Mouse (Mus musculus) liver, postnatal 0 days (tissue): ENCODE measurements at regions not wholly inside any gene's neighbourhood (a gene's known extent, or its start where the extent isn't known, plus 50 kb on each side); places are given as distances from the start of the nearest gene placed in this dataset.

Source experiments
- ATAC-seq: fragments of 200-750 bp; cut with Nextera tagmentation; 2 replicates; pipeline ENCODE4 v1.8.0; 2017; ENCODE audit warnings: mild to moderate bottlenecking, moderate library complexity
- DNase-seq: peaks from one replicate; pipeline ENCODE4 v3.0.0-alpha.2; 2016
- H3K27ac ChIP-seq: fragments of 300-500 bp; sonication (generic); 2 replicates; pipeline ENCODE4 v1.5.1; 2014; ENCODE audit warnings: antibody characterized with exemption, moderate library complexity, mild to moderate bottlenecking, low read depth
- H3K27me3 ChIP-seq: fragments of 300-500 bp; sonication (generic); 2 replicates; pipeline ENCODE4 v1.6.1; 2014; ENCODE audit warnings: low read length, control low read depth, mixed read lengths; ENCODE audit not compliant: insufficient read depth
- H3K36me3 ChIP-seq: fragments of 300-500 bp; sonication (generic); replicated peaks from 2 replicates; pipeline ENCODE4 v1.6.1; 2014; ENCODE audit warnings: mild to moderate bottlenecking, control low read depth, low read length, moderate library complexity, mixed read lengths; ENCODE audit not compliant: insufficient read depth
- H3K4me1 ChIP-seq: fragments of 300-500 bp; sonication (generic); 2 replicates; pipeline ENCODE4 v1.6.1; 2014; ENCODE audit warnings: antibody characterized with exemption, mild to moderate bottlenecking, control low read depth; ENCODE audit not compliant: insufficient read depth
- H3K4me2 ChIP-seq: fragments of 300-500 bp; sonication (generic); 2 replicates; pipeline ENCODE4 v1.6.1; 2014; ENCODE audit warnings: low read depth, mild to moderate bottlenecking, low read length, moderate library complexity, mixed read lengths
- H3K4me3 ChIP-seq: fragments of 300-500 bp; sonication (generic); 2 replicates; pipeline ENCODE4 v1.5.1; 2014; ENCODE audit warnings: low read depth, low read length
- H3K9ac ChIP-seq: fragments of 300-500 bp; sonication (generic); replicated peaks from 2 replicates; pipeline ENCODE4 v1.6.1; 2014; ENCODE audit warnings: mild to moderate bottlenecking, moderate library complexity
- H3K9me3 ChIP-seq: fragments of 300-500 bp; sonication (generic); 2 replicates; pipeline ENCODE4 v1.6.1; 2016; ENCODE audit warnings: mild to moderate bottlenecking, control low read depth, low read length, mixed read lengths
- CTCF ChIP-seq: sonication (generic); IDR thresholded peaks from 2 replicates; pipeline ENCODE4 v1.5.1; 2016; ENCODE audit warnings: antibody characterized with exemption, low read depth
- EP300 ChIP-seq: IDR thresholded peaks from 2 replicates; pipeline ENCODE4 v1.6.1; 2016; ENCODE audit warnings: antibody characterized with exemption, low read depth, mild to moderate bottlenecking
- WGBS: fragments of 180-500 bp; shearing (Covaris S2); extraction: QIAGEN DNeasy Blood & Tissue Kit; methylation state at CpG from one replicate; pipeline ENCODE4 v1.1.7; 2014; ENCODE audit not compliant: insufficient replicate concordance; 5-methylcytosine and 5-hydroxymethylcytosine counted together

GRCm38 (mm10) chr15:88314810-88315459 is 285.2 kb upstream of the Zdhhc25 start:
- Histone ChIP-seq H3K27me3 (no peaks in the 10 kb centered on the region), H3K4me2 (no peak overlapping the region), H3K4me3 (no peak overlapping the region), H3K4me1 (no peaks in the 10 kb centered on the region), H3K36me3 (no peaks in the 10 kb centered on the region), H3K9me3 (no peaks in the 10 kb centered on the region), H3K9ac (no peak overlapping the region), H3K27ac (no peak overlapping the region)
- 66% methylated on average over 12 of the region's 12 CpGs for WGBS
- TF ChIP-seq EP300 (no peak), CTCF (no peak)
- ATAC-seq, result no peak
- DNase-seq, result peak; percentile 1

- 60% methylated on average over 8 of the region's 8 CpGs for WGBS
These were observed 282.1 kb upstream of the Zdhhc25 start for GRCm38 (mm10) chr15:88318048-88318447.

GRCm38 (mm10) chr15:88319527-88319926 is 280.6 kb upstream of the Zdhhc25 start:
- DNase-seq, result no peak
- Histone ChIP-seq H3K27ac (no peak overlapping the region), H3K27me3 (no peaks in the 10 kb centered on the region), H3K9me3 (no peaks in the 10 kb centered on the region), H3K4me1 (no peaks in the 10 kb centered on the region), H3K9ac (no peak overlapping the region), H3K4me2 (no peak overlapping the region), H3K36me3 (no peaks in the 10 kb centered on the region), H3K4me3 (no peak overlapping the region)
- WGBS, result 62% methylated on average over 2 of the region's 2 CpGs
- TF ChIP-seq CTCF (peak; percentile 37), EP300 (no peak)
- no peak for ATAC-seq

More at GRCm38 (mm10) chr15:88318048-88318447, 282.1 kb upstream of the Zdhhc25 start:
- Histone ChIP-seq H3K9ac (no peak overlapping the region), H3K27ac (no peak overlapping the region), H3K36me3 (no peaks in the 10 kb centered on the region), H3K27me3 (no peaks in the 10 kb centered on the region), H3K4me1 (no peaks in the 10 kb centered on the region), H3K4me2 (no peak overlapping the region), H3K9me3 (no peaks in the 10 kb centered on the region), H3K4me3 (no peak overlapping the region)
- no peak for TF ChIP-seq CTCF
- no peak for TF ChIP-seq EP300
- DNase-seq (no peak), ATAC-seq (no peak)

GRCm38 (mm10) chr15:88323584-88324375 is 276.3 kb upstream of the Zdhhc25 start:
- no peak for TF ChIP-seq EP300
- no peak for TF ChIP-seq CTCF
- WGBS, result 79% methylated on average over 16 of the region's 16 CpGs
- H3K9ac ChIP-seq, result no peak overlapping the region
- H3K27ac ChIP-seq, result no peak overlapping the region
- H3K4me3 ChIP-seq, result no peak overlapping the region
- H3K27me3 ChIP-seq, result no peaks in the 10 kb centered on the region
- no peaks in the 10 kb centered on the region for H3K4me1 ChIP-seq
- H3K36me3 ChIP-seq, result no peaks in the 10 kb centered on the region
- no peaks in the 10 kb centered on the region for H3K9me3 ChIP-seq
- ATAC-seq, result no peak
- no peak for DNase-seq
- no peak overlapping the region for H3K4me2 ChIP-seq

- Histone ChIP-seq H3K4me3 (no peak overlapping the region), H3K9ac (no peak overlapping the region), H3K4me2 (no peak overlapping the region), H3K9me3 (no peaks in the 10 kb centered on the region), H3K4me1 (no peaks in the 10 kb centered on the region), H3K36me3 (no peaks in the 10 kb centered on the region), H3K27me3 (no peaks in the 10 kb centered on the region), H3K27ac (no peak overlapping the region)
- no peak for DNase-seq
- WGBS, result 51% methylated on average over 6 of the region's 6 CpGs
- ATAC-seq, result no peak
- no peak for TF ChIP-seq EP300
- no peak for TF ChIP-seq CTCF
These were observed 275.0 kb upstream of the Zdhhc25 start for GRCm38 (mm10) chr15:88325108-88325507.

GRCm38 (mm10) chr15:88353206-88353605 is 246.9 kb upstream of the Zdhhc25 start:
- no peaks in the 10 kb centered on the region for H3K4me1 ChIP-seq
- H3K27me3 ChIP-seq, result no peaks in the 10 kb centered on the region
- no peak overlapping the region for H3K4me2 ChIP-seq
- H3K27ac ChIP-seq, result no peak overlapping the region
- 82% methylated on average over 2 of the region's 2 CpGs for WGBS
- H3K4me3 ChIP-seq, result no peak overlapping the region
- ATAC-seq, result no peak
- H3K36me3 ChIP-seq, result no peaks in the 10 kb centered on the region
- no peaks in the 10 kb centered on the region for H3K9me3 ChIP-seq
- no peak for DNase-seq
- H3K9ac ChIP-seq, result no peak overlapping the region
- TF ChIP-seq EP300 (no peak), CTCF (no peak)
